Mouse (Mus musculus): Measurements from ENCODE around the gene Kbtbd2. TPM values are rescaled to one million over a fixed set of nuclear protein-coding genes. Genes with fewer than 3 reads are reported as not detected.

Gene Kbtbd2
- 28.3 and 31.3 TPM in 2 replicates for polyA plus RNA-seq (2012; rRNA removed)

GRCm38 (mm10) chr6:56797311-56798151 lies at the start of gene Kbtbd2:
Gene Kbtbd2 (minus strand): TSS chr6:56797813.

GRCm38 (mm10) chr6:56831697-56832406 lies 34.2 kb upstream of the Kbtbd2 start, which contains the start of gene Fkbp9:
Gene Fkbp9 (plus strand): TSS chr6:56832059.

Other genes starting within 250 kb of the Kbtbd2 start
- 9.9 and 10.2 TPM in 2 replicates for gene Pde1c, start 228.7 kb downstream of the Kbtbd2 start, polyA plus RNA-seq (2012; rRNA removed)
- gene Lsm5, start 93.1 kb downstream of the Kbtbd2 start, polyA plus RNA-seq (2012; rRNA removed): 92.4 and 116 TPM in 2 replicates
- gene Avl9, start 82.9 kb downstream of the Kbtbd2 start, polyA plus RNA-seq (2012; rRNA removed): 24.4 and 30.3 TPM in 2 replicates
- gene Fkbp9, start 34.2 kb upstream of the Kbtbd2 start, polyA plus RNA-seq (2012; rRNA removed): 40.0 and 90.3 TPM in 2 replicates
- gene Nt5c3, start 126.1 kb upstream of the Kbtbd2 start, polyA plus RNA-seq (2012; rRNA removed): 48.3 and 50.6 TPM in 2 replicates
- 0.36 and 0.43 TPM in 2 replicates for gene Vmn1r4, start 126.2 kb upstream of the Kbtbd2 start, polyA plus RNA-seq (2012; rRNA removed)
- not detected in 2 replicates for gene Vmn1r5, start 172.5 kb upstream of the Kbtbd2 start, polyA plus RNA-seq (2012; rRNA removed)
- not detected in 2 replicates for gene Vmn1r6, start 199.4 kb upstream of the Kbtbd2 start, polyA plus RNA-seq (2012; rRNA removed)
- not detected in 2 replicates for gene Vmn1r7, start 227.5 kb upstream of the Kbtbd2 start, polyA plus RNA-seq (2012; rRNA removed)
- gene Vmn1r8, start 234.5 kb upstream of the Kbtbd2 start, polyA plus RNA-seq (2012; rRNA removed): not detected in 2 replicates

Data from central nervous system, embryonic 14 days (tissue).